Mouse (Mus musculus): ENCODE data around the gene Gm853.
"Not testable (repeated sequence)": the region's sequence is repeated elsewhere in the genome, so short reads cannot be mapped to it uniquely, and the experiment has no call there.

Gm853 gene

DNA sequence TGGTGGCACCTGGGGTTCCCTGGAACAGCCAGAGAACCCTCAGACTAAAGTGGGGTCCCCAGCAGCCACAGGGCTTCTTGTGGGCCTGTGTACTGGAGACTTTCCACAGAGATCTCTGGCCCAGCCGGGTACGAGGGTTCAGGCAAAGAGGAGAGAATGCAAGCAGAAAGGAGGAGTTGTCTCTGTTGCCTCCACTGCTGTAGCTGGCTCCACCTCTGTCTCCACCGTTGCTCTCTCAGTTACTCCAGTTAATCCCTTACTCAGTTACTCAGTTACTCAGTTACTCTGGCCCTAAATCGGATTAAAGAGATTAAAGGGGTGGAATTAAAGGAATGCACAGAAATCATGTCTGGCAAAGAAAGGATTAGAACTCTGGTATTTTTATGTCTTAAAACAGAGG, at the start of gene Gm853:
Gene Gm853, minus strand, starts transcription at position 223 of the 400 bp plus-strand sequence.
- DNase-seq, result no peak

DNA sequence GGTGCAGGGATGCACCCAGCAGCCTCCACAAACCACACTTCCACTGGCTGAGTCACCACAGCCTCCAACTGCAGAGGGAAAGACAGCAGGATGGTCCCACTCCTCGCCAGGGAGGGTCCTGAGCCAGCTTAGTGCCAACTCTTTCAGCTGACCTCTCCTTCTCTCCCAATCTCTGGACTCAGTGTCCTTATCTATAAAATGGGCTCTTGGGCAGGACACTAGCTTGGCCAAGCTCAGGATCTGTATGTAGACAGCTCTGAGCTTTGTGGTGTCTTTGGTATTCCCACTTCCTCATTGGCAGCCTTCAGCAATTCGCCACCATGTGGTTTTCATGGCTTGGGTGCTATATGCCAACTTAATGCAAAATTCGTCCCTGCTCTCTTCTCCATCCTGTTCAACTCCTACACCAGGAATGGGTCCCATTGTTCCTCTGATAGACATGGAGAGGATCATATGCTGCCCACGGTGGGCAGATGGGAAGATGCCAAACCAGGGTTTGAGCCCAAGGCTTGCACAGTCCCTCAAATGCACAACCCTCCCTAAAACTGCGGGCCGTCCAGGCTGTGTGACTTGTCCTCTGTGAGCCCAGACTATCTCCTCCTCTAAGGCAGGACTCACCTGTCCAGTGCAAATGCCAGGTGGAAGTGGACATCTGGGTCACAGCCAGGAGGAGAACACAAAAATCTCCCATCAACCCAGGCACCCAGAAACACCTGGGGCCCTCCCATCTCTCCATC, 48.6 kb upstream of the Gm853 start:
- no peak for DNase-seq

DNA sequence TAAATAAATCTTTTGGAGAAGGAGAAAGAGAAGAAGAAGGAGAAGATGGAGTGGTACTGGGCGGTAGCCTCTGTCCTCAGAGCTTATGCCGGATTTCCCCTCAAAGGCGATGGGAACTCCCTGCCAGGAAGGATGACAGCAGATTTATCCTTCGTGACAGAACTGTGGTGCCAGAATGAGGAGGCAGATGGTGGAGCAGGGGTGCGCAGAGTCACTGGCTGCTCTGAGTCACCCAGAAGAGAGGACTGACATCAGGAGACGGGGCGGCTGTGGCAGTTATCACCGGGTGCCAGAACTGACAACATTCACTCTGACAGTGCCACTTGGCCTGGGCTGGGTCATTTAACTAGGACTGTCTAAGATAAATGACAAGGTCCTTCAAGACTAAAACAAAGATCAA, 47.9 kb upstream of the Gm853 start:
- peak; percentile 76 to 79 for DNase-seq

DNA sequence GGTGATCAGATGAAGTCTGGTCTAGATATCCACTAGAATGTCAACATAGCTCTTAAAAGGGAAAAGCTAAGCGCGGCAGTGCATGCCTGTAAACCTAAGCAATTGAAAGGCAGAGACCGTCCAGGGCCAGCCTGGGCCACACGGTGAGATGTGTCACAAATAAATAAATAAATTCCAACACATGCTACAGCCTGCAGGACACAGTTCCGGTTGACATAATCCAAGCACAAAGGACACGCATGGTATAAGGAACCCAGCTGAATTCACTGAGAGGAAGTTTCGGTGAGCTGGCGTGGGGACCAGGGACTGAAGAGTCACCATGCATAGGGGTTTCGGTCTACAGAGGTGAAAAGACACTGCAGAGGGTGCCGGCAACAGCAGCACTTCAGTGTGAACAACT, 46.5 kb upstream of the Gm853 start:
- DNase-seq, result no peak

DNA sequence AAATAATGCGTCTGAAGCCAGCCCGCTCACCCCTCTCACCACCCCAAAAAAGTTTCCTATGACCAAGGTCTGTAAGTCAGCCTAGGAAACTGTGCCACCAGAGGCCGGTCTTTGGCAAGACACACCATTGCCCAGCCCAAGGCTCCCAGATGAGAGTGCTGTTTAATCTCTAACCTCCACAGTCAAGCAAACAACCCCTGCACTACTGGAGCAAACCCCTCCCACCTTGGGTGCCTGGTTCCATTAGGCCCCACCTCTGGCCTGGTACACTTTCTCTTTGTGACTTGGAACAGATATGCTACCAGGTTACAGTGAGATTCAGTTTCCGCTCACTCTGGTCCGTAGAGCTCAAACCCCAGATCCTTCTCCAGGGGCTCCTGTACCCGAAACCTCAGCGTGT, 44.9 kb upstream of the Gm853 start:
- no peak for DNase-seq

DNA sequence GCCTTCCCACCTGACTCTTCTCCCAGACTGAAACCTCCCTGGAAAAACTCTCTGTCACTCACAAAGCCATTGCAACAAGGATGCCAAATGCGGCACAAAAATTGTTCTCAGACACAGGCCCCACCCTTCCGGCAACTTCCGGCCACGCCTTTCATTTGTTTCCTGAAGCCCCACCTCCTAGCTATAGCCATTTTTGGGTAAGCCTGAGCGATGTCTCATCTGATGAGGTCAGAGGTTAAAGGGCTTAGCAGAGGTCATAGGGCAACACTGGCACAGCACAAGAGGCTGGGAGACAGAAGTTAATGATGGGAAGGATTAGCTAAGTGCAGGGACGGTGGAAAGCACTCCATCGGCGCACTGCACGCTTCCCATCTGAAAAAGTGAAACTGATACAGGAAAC, 44.4 kb upstream of the Gm853 start:
- no peak for DNase-seq

DNA sequence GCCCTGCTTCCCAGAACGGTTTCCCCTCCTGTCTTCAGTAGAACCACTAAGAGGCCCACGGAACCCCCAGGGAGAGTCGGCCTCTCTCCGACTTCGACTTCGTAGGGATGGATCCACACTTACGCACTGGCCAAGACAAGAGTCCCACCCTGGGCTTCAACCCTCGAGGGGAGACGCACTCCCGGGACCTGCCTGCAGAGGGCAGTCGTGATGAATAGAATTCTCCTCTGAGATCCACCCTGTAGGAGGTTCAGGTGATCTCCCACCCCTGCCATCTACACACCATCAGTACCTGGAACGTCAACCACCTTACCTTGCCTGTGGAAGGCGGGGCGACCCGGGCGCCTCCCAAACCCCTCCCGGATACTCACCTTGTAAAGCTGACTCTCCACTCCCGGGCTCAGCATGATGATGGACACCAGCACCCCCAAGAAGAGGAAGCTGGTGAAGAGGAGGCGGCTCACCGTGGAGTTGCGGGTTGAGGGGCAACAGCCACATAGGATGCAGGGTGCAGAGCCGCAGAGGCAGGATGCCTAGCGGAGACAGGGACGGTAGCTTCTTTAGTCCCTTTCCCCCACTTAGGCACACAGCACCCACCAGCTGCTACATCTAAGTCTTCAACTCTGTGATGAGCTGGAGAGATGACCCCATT, 42.6 kb upstream of the Gm853 start:
- peak; percentile 78 to 82 for DNase-seq

DNA sequence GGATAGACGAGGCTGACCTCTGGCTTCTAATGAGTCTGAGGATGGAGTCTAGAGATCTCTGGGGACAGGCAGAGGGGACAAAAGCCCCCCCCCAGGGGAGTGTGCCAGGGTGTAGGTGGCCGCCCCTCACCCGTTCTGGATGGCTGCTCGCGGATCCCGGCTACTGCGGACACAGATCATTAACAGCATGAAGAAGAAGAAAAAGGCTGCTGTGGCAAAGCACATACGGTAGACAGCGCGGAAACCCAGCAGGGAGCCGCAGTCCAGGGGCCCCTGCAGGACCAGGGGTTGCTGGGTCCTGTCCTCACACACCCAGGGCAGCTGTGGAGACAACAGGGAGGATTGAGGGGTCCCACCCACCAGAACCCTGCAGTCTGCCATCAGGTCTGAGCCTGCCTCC, 41.9 kb upstream of the Gm853 start:
- no peak for DNase-seq

DNA sequence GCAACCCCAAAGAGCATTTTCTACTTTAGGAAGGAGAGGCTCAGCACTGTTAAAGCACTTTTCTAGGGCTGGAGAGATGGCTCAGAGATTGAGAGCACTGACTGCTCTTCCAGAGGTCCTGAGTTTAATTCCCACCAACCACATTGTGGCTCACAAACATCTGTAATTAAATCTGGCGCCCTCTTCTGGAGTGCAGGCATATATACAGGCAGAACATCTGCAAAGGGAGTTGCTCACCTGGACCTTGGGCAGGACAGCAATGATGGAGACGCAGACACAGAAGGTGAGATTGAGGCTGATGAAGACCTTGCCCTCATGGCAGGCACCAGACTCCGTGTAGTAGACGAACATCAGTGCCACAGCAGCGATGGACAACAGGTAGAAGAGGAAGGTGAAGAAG, 38.2 kb upstream of the Gm853 start:
- no peak for DNase-seq

DNA sequence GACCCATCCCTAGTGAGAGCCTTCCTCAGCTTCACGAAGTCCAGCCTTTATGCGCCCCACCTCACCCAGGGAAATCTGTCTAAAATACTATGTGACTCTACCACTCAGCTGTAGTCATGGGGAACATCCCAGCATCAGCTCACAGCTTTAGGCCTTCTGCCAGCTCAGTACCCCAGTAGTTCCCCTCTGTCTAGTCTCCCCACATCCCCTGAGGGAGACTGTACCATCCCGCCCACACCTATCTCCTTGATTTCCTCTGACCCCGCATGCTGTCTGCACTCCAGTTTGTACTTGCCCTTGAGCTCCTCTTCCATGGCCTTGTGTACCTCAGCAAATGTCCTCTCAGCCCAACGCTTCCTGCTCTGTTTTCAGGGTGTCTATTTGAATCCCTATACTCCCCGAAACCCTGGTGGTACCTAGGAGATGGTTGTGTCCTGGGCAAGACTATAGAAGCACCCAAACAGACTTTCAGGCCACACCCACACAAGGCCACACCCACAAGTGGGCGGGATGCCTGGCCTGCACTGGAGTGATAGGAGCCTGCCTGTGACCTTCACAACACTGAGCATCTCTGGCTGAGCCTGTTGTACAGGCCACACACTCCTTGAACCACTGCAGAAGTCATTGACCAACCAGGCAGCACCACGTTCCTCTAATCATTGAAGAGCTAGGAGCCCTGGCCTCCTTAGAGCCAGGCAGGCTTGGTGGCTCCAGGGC, 30.4 kb upstream of the Gm853 start:
- DNase-seq, result no peak

DNA sequence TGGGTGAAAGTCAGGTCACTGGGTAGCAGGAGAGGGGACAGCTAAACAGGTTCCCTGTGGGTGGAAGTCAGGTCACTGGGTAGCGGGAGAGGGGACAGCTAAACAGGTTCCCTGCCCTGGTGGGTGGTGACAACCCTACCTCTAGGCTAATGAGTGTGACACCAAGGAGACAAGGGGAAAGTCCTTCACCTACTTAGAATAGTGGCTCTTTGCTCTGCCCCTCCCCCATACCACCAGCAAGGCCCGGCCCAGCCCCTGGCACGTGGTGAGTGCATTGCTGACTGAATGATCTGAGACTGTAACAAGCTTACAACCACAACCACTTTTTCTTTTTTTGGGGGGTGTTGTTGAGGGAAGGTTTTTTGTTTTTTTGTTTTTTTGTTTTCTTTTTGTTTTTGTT, 29.6 kb upstream of the Gm853 start:
- DNase-seq, result no peak

DNA sequence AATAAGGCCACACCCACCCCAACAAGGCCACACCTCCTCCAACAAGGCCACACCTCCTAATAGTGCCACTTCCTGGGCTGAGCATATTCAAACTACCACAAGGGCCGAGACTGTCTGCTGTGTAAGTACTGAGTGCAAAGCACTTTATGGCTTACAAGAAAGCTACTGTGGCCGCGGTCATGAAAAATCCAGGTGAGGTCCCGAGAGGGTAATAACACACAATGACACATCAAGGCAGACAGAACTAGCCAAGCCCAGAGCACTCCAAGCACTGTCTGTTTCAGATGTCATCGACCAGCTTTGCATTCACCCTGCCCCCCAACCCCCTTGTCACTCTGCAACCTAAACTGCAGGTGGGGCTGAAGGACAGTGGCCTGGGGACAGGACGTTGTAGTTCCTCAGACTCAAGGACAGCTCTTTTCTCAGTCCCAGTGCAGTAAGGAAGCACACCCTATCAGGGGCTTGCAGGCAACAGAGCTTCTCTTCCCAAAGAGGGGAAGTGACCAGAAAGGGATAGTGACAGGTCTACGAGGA, 29.0 kb upstream of the Gm853 start:
- no peak for DNase-seq

DNA sequence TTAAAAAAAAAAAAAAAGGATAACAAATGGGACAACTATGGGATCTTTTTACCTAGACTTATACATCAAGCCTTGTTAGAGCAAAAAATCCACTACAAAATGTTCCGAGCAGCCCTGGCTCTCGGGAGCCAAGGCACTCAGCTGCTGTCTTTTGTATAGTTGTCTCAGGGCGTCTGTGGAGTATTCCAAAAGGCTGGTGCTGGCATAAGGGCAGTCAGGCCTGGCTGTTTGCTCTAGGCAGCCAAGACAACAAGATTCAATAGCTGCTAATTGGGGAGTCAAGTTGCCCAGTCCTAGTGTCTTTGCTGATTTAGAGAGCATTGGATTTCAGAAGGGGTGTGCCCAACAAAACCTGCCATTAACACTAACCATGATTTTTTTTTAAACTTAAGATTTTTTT, 26.4 kb upstream of the Gm853 start:
- no peak for DNase-seq

DNA sequence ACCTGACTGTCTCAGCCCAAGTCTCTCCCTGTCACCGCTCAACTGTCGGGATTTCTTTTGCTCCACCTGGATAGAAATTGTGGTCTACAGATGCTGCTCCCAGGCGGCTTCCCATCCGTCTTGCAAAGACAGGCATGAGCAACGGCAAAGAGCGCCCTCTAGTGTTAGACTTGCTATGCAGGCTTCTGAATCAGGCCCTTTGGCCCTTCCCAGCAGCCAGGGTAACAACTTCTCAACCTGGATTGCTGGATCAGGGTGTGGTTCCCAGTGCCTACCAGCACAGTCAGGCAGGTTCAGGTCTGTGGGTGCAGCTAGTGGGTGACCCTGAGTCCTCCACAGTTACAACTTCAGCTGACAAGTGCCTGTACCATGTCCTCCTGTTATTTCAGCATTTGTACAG, 23.9 kb upstream of the Gm853 start:
- peak; percentile 70 to 76 for DNase-seq

DNA sequence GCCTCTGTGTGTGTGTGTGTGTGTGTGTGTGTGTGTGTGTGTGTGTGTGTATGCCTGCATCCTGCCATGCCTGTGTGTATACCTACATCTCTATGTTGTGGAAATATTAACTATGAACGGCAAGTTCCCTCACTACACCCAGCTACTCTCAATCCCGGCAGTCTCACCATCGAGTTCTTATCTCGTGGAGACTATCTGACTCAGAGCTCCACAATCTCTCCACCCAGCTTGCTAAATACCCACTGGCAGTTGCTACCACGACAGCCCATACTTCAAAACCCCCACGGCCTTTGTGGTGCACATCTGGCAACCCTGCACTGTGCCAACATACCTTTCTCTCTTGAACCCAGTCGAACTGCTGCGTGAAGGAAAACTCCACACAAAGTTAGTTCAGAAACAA, 22.5 kb upstream of the Gm853 start:
- DNase-seq, result no peak

DNA sequence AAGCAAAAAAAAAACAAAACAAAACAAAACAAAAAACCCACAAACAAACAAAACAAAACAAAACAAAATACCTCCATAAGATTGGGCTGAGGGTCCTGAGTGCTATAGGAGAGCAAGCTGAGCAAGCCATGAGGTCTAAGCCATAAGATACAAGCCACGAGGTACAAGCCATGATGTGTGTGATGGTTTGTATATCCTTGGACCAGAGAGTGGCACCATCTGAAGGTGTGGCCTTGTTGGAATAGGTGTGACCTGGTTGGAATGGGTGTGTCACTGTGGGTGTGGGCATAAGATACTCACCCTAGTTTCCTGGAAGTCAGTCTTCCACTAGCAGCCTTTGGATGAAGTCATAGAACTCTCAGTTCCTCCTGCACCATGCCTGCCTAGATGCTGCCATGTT, 21.4 kb upstream of the Gm853 start:
- not testable (repeated sequence) for DNase-seq

DNA sequence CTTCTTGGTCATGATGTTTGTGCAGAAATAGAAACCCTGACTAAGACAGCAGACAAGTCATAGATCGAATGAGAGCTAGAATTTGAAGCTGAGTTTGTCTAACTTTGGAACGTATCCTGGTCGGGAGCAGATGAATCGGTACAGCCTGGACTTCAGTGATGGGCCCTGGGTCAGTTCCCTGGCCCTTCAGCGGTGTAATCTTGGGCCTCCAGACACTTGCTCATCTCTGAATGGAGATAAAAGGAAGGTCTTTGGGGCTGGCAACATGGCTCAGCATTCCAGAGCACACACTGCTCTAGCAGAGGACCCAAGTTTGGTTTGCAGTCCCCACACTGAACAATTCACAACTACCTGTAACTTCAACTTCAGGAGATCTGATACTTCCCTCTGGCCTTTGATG, 20.8 kb upstream of the Gm853 start:
- no peak for DNase-seq

DNA sequence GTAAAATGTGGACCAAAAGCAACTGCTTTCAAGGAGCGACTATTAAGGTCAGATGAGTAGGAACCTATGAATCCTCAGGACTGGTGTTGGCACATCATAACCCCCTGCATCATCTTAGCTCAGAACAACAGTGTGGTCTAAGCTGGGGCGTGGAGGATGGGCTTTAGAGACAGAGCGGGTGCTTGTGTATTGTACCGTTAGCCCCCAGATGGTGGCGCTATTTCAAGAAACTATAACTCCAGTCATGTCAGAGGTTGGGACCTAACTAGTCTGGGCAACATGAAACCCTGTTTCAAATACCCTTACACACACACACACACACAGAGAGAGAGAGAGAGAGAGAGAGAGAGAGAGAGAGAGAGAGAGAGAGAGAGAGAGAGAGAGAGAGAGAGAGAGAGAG, 18.5 kb upstream of the Gm853 start:
- DNase-seq, result no peak

DNA sequence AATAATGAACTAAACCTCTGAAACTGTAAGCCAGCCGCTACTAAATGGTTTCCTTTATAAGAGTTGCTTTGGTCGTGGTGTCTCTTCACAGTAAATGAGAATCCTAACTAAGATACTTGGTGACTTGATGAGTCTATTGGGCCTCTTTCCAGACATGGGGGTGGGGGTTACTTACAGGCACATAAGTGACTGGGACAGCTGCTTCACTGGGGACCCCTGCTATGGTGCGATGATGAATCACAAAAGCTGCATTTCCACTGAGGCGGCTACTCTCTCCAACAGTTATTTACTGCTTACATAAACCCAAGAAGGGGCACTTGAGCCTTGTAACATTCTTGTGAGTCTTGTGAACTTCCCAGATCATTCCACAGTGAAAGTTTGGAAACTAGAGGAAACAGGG, 15.4 kb upstream of the Gm853 start:
- DNase-seq, result no peak

DNA sequence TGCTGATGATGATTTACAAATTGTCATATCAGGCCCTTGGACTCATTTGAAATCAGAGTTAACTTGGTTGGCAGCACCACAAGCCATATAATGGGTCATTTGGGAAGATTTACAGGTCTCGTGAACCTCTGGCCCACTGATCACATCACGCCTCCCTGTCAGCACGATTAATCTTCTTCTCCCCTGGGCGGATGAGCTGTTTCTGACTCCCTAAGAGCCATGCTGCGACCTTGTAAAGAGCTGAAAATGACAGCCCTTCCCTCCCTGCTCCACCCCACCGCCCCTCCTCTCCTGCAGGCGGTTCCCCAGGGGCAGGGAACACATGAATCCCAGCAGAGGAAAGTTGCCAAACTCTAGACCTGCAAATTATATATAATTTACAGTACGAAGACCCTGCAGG, 14.2 kb upstream of the Gm853 start:
- DNase-seq, result no peak

DNA sequence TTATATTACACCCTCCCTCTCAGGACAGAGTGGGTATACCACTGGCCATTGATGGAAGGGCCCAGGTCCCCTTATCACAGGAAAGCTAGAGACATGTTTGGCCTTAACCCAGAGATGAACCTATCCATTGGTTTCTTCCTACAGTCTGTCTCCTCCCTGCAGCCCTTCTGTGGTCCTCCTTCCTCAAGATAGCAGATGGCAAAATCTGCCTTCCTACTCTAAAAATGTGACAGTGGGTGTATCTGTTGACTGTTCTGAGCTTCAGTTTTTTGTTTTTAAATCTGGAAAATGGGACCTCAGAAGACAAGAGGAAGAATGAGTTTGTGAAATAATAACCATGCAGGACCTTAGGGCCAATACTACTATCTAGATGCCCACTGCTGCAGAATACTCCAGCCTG, 1.9 kb upstream of the Gm853 start:
- no peak for DNase-seq

DNA sequence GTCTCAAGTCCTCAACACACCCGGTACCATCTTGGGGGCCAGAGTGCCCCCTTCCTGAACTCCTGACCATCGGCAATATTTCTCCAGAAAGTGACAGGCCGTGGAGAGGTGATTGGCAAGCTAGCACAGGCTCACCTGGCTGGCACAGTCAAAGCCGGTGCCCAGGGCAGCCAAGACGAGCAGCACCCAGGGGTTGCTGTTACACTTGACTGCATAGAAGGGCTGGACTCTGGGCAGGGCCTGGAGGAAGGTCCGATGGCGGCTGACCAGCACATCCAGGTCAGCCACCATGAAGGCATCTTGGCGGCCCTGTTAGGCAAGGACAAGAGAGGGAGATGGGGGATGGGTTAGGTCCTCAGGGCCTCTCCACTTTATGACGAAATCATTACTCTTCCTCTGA, 2.0 kb downstream of the Gm853 start:
- no peak for DNase-seq

DNA sequence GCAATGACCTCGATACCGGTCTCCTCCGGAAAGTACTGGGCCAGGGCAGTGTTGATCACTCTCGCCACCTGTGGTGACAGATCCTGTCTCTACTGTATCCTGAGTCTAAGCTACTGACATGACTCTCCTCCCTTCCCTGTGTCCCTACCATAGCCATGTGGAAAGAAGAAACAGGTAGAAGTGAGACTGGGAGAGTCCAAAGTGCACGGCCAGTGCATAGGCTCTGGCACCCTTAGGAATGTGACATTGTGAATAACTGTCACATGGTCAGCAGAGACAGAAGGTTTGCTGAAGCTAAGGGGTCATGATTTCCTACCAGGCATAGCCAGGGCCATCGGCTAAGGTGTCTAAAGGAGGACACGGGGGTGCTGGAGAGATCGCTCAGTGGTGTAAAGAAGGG, 6.8 kb downstream of the Gm853 start:
- DNase-seq, result no peak

DNA sequence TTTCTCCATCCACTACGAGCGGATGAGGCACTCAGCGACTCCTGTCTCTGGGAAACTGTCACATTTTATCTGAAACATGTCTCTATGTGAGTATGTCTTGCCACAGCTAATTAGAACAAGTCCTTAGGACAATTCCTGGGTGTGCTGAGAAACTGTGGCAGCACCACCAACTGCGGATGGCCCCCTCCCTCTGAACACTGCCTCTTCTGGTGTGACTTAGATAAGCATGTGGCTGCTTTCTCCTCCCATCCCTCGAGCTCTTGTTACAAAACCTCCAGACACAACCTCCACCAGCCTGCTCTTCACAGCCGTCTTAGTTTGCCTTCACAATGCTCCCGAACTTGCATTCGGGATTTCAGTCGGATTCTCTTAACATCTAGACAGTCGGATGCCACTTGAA, 8.3 kb downstream of the Gm853 start:
- no peak for DNase-seq
